Mouse (Mus musculus): Measurements from ENCODE around the gene Gm49380. TPM values are rescaled to one million over a fixed set of nuclear protein-coding genes. Genes with fewer than 3 reads are reported as not detected.

The Gm49380 gene
- total and polyA plus RNA-seq, 2 experiments from 2014 or later = 0.81 TPM; not detected in 1

GRCm38 (mm10) chr9:44044426-44045157, 68.7 kb downstream of the Gm49380 start:
- H3K9ac ChIP-seq = peak overlapping the region; percentile 55
- TF ChIP-seq CTCF (IDR thresholded peaks at IDR 0.05; ENCODE audit: low read depth) = 0 out of 2 replicates have a peak, but pooled peaks have one; percentile 6
- H3K4me2 ChIP-seq (ENCODE audit: low read depth) = peak overlapping the region; percentile 82

GRCm38 (mm10) chr9:44043708-44044425, 69.4 kb downstream of the Gm49380 start:
- no peaks in the 10 kb centered on the region for H3K9me3 ChIP-seq (ENCODE audit: low read length)
- ATAC-seq (peak; percentile 7), DNase-seq (no peak)
- TF ChIP-seq CTCF (IDR thresholded peaks at IDR 0.05; ENCODE audit: low read depth) = no peak
- peak overlapping the region; percentile 82 for H3K4me2 ChIP-seq (ENCODE audit: low read depth)
- peak overlapping the region; percentile 55 for H3K9ac ChIP-seq
- H3K27me3 ChIP-seq (ENCODE audit: insufficient read depth, low read length) = 0 out of 2 replicates have a peak, but pooled peaks cover 3% of the 10 kb centered on the region
- whole genome bisulfite sequencing = 2% methylated on average over 22 of the region's 23 CpGs
- H3K36me3 ChIP-seq (ENCODE audit: insufficient read depth) = no peaks in the 10 kb centered on the region
- 0 out of 2 replicates have a peak overlapping the region, but pooled peaks have one; percentile 2 for H3K27ac ChIP-seq (ENCODE audit: low read depth, low read length)
- H3K4me1 ChIP-seq (ENCODE audit: insufficient read depth) = no peaks in the 10 kb centered on the region
- H3K4me3 ChIP-seq (ENCODE audit: low read depth, low read length) = peak overlapping the region; percentile 53

More at GRCm38 (mm10) chr9:44044426-44045157, 68.7 kb downstream of the Gm49380 start:
- no peaks in the 10 kb centered on the region for H3K9me3 ChIP-seq (ENCODE audit: low read length)
- H3K4me3 ChIP-seq (ENCODE audit: low read depth, low read length) = peak overlapping the region; percentile 53
- ATAC-seq (no peak), DNase-seq (no peak)
- H3K27ac ChIP-seq (ENCODE audit: low read depth, low read length) = no peak overlapping the region
- H3K36me3 ChIP-seq (ENCODE audit: insufficient read depth) = no peaks in the 10 kb centered on the region
- H3K27me3 ChIP-seq (ENCODE audit: insufficient read depth, low read length) = 0 out of 2 replicates have a peak, but pooled peaks cover 3% of the 10 kb centered on the region
- H3K4me1 ChIP-seq (ENCODE audit: insufficient read depth) = no peaks in the 10 kb centered on the region
- 46% methylated on average over 14 of the region's 14 CpGs for WGBS

GRCm38 (mm10) chr9:44042836-44043707, 70.2 kb downstream of the Gm49380 start, which contains the start of gene Thy1:
Gene Thy1 (plus strand): TSS chr9:44043384.
- TF ChIP-seq CTCF (IDR thresholded peaks at IDR 0.05; ENCODE audit: low read depth) = peak; percentile 21; the same call in 1 of the 2 replicates

GRCm38 (mm10) chr9:44042396-44042680, 71.0 kb downstream of the Gm49380 start:
- Histone ChIP-seq H3K9me3 (ENCODE audit: low read length) (no peaks in the 10 kb centered on the region), H3K4me2 (ENCODE audit: low read depth) (no peak overlapping the region), H3K4me3 (ENCODE audit: low read depth, low read length) (no peak overlapping the region), H3K4me1 (ENCODE audit: insufficient read depth) (no peaks in the 10 kb centered on the region), H3K9ac (no peak overlapping the region), H3K27ac (ENCODE audit: low read depth, low read length) (no peak overlapping the region), H3K36me3 (ENCODE audit: insufficient read depth) (no peaks in the 10 kb centered on the region), H3K27me3 (ENCODE audit: insufficient read depth, low read length) (0 out of 2 replicates have a peak, but pooled peaks cover 3% of the 10 kb centered on the region)
- DNase-seq (no peak), ATAC-seq (no peak)
- no peak for TF ChIP-seq CTCF (IDR thresholded peaks at IDR 0.05; ENCODE audit: low read depth)
- WGBS = 85% methylated on average over 1 of the region's 1 CpGs

More at GRCm38 (mm10) chr9:44042836-44043707, 70.2 kb downstream of the Gm49380 start, which contains the start of gene Thy1:
- H3K27me3 ChIP-seq (ENCODE audit: insufficient read depth, low read length) = 0 out of 2 replicates have a peak, but pooled peaks cover 3% of the 10 kb centered on the region
- H3K4me2 ChIP-seq (ENCODE audit: low read depth) = peak within 1 kb of the TSS; percentile 82
- 0 out of 2 replicates have a peak within 1 kb of the TSS, but pooled peaks have one; percentile 2 for H3K27ac ChIP-seq (ENCODE audit: low read depth, low read length)
- no peaks in the 10 kb centered on the region for H3K9me3 ChIP-seq (ENCODE audit: low read length)
- WGBS = 2% methylated on average over 30 of the region's 30 CpGs
- DNase-seq (peak; percentile 83), ATAC-seq (peak; percentile 86)
- H3K4me3 ChIP-seq (ENCODE audit: low read depth, low read length) = peak within 1 kb of the TSS; percentile 53
- H3K36me3 ChIP-seq (ENCODE audit: insufficient read depth) = no peaks in the 10 kb centered on the region
- H3K4me1 ChIP-seq (ENCODE audit: insufficient read depth) = no peaks in the 10 kb centered on the region
- H3K9ac ChIP-seq = peak within 1 kb of the TSS; percentile 55

- 55% methylated on average over 7 of the region's 7 CpGs for WGBS
Observed at GRCm38 (mm10) chr9:44041511-44042395, 71.5 kb downstream of the Gm49380 start.

More at GRCm38 (mm10) chr9:44041511-44042395, 71.5 kb downstream of the Gm49380 start:
- no peak overlapping the region for H3K4me3 ChIP-seq (ENCODE audit: low read depth, low read length)
- H3K9ac ChIP-seq = no peak overlapping the region
- H3K27me3 ChIP-seq (ENCODE audit: insufficient read depth, low read length) = 0 out of 2 replicates have a peak, but pooled peaks cover 3% of the 10 kb centered on the region
- no peak overlapping the region for H3K27ac ChIP-seq (ENCODE audit: low read depth, low read length)
- DNase-seq (no peak), ATAC-seq (no peak)
- no peaks in the 10 kb centered on the region for H3K4me1 ChIP-seq (ENCODE audit: insufficient read depth)
- no peak for TF ChIP-seq CTCF (IDR thresholded peaks at IDR 0.05; ENCODE audit: low read depth)
- H3K4me2 ChIP-seq (ENCODE audit: low read depth) = no peak overlapping the region
- no peaks in the 10 kb centered on the region for H3K9me3 ChIP-seq (ENCODE audit: low read length)
- no peaks in the 10 kb centered on the region for H3K36me3 ChIP-seq (ENCODE audit: insufficient read depth)
